Mouse (Mus musculus) midbrain, embryonic 11.5 days (tissue): ENCODE results near the gene Aimp1. TPM values are rescaled to one million over a fixed set of nuclear protein-coding genes. Genes with fewer than 3 reads are reported as not detected.
A peak's percentile ranks its signal among the peaks of the same experiment; 100 is the strongest.

ENCODE experiments used
- ATAC-seq: fragments of 200-750 bp; cut with Nextera tagmentation; 2 replicates; pipeline ENCODE4 v1.8.0; 2017; ENCODE audit warnings: moderate TSS enrichment, moderate library complexity; ENCODE audit not compliant: low FRiP score
- DNase-seq: peaks from one replicate; pipeline ENCODE4 v3.0.0; 2015; ENCODE audit warnings: low spot score; ENCODE audit errors: missing footprints
- H3K27ac ChIP-seq: fragments of 300-500 bp; sonication (generic); 2 replicates; pipeline ENCODE4 v1.5.1; 2014; ENCODE audit warnings: low read depth, low read length
- H3K27me3 ChIP-seq: fragments of 300-500 bp; sonication (generic); 2 replicates; pipeline ENCODE4 v1.6.1; 2014; ENCODE audit warnings: mild to moderate bottlenecking, low read length, moderate library complexity, mixed read lengths; ENCODE audit not compliant: control insufficient read depth, insufficient read depth
- H3K36me3 ChIP-seq: fragments of 300-500 bp; sonication (generic); 2 replicates; pipeline ENCODE4 v1.6.1; 2014; ENCODE audit warnings: mild to moderate bottlenecking, low read length, moderate library complexity, mixed read lengths; ENCODE audit not compliant: control insufficient read depth, insufficient read depth
- H3K4me1 ChIP-seq: fragments of 300-500 bp; sonication (generic); 2 replicates; pipeline ENCODE4 v1.6.1; 2014; ENCODE audit warnings: low read length; ENCODE audit not compliant: control insufficient read depth, insufficient read depth
- H3K4me2 ChIP-seq: fragments of 300-500 bp; sonication (generic); 2 replicates; pipeline ENCODE4 v1.6.1; 2014; ENCODE audit warnings: mild to moderate bottlenecking, moderate library complexity
- H3K4me3 ChIP-seq: fragments of 300-500 bp; sonication (generic); 2 replicates; pipeline ENCODE4 v1.5.1; 2014; ENCODE audit warnings: low read depth, low read length
- H3K9ac ChIP-seq: fragments of 300-500 bp; sonication (generic); 2 replicates; pipeline ENCODE4 v1.6.1; 2014; ENCODE audit warnings: low read length
- H3K9me3 ChIP-seq: fragments of 300-500 bp; sonication (generic); 2 replicates; pipeline ENCODE4 v1.6.1; 2016; ENCODE audit warnings: low read length; ENCODE audit not compliant: control insufficient read depth
- WGBS: fragments of 180-500 bp; shearing (Covaris S2); extraction: QIAGEN DNeasy Blood & Tissue Kit; methylation state at CpG from one replicate; pipeline ENCODE4 v1.1.7; 2014; 5-methylcytosine and 5-hydroxymethylcytosine counted together
- polyA plus RNA-seq: library from polyadenylated mRNA; unstranded; fragments of >200 nt; fragmentation: Nextera tagmentation; extraction: Ambion mirVana; gene quantifications from 2 replicates; pipeline ENCODE4 v1.2.1, GENCODE M21; 2014

The Aimp1 gene
- 87.0 and 94.1 TPM in 2 replicates for polyA plus RNA-seq

- DNase-seq: peak; percentile 84
- Histone ChIP-seq H3K9ac (peak within 1 kb of the TSS; percentile 83), H3K4me3 (peak within 1 kb of the TSS; percentile 83), H3K9me3 (no peaks in the 10 kb centered on the region), H3K27ac (peak within 1 kb of the TSS; percentile 76), H3K27me3 (no peaks in the 10 kb centered on the region), H3K36me3 (no peaks in the 10 kb centered on the region), H3K4me2 (peak within 1 kb of the TSS; percentile 71), H3K4me1 (peaks cover 8% of the 10 kb centered on the region)
- ATAC-seq: no peak
- 2% methylated on average over 27 of the region's 27 CpGs for WGBS
Measured at GRCm38 (mm10) chr3:132684231-132684928, at the start of gene Aimp1. Gene Aimp1, minus strand, starts transcription at chr3:132684370.

- ATAC-seq (no peak), DNase-seq (no peak)
- Histone ChIP-seq H3K4me2 (no peak overlapping the region), H3K4me1 (no peaks in the 10 kb centered on the region), H3K27me3 (no peaks in the 10 kb centered on the region), H3K36me3 (no peaks in the 10 kb centered on the region), H3K27ac (no peak overlapping the region), H3K9me3 (no peaks in the 10 kb centered on the region), H3K9ac (no peak overlapping the region), H3K4me3 (no peak overlapping the region)
- 95% methylated on average over 3 of the region's 3 CpGs for WGBS
Measured at GRCm38 (mm10) chr3:132724326-132724725, 40.2 kb upstream of the Aimp1 start.

- no peak for ATAC-seq
- no peaks in the 10 kb centered on the region for H3K4me1 ChIP-seq
- H3K27me3 ChIP-seq: no peaks in the 10 kb centered on the region
- H3K9me3 ChIP-seq: no peaks in the 10 kb centered on the region
- H3K4me2 ChIP-seq: no peak overlapping the region
- H3K4me3 ChIP-seq: no peak overlapping the region
- H3K9ac ChIP-seq: no peak overlapping the region
- H3K36me3 ChIP-seq: no peaks in the 10 kb centered on the region
- 94% methylated on average over 4 of the region's 4 CpGs for WGBS
- no peak for DNase-seq
- H3K27ac ChIP-seq: no peak overlapping the region
Measured at GRCm38 (mm10) chr3:132717316-132717715, 33.1 kb upstream of the Aimp1 start.

GRCm38 (mm10) chr3:132713913-132714312 lies 29.7 kb upstream of the Aimp1 start:
- Histone ChIP-seq H3K4me1 (no peaks in the 10 kb centered on the region), H3K9ac (no peak overlapping the region), H3K9me3 (no peaks in the 10 kb centered on the region), H3K4me2 (no peak overlapping the region), H3K4me3 (no peak overlapping the region), H3K27ac (no peak overlapping the region), H3K27me3 (no peaks in the 10 kb centered on the region), H3K36me3 (no peaks in the 10 kb centered on the region)
- no peak for ATAC-seq
- no peak for DNase-seq
- WGBS: 87% methylated on average over 5 of the region's 5 CpGs

- Histone ChIP-seq H3K4me2 (no peak overlapping the region), H3K9ac (no peak overlapping the region), H3K4me3 (no peak overlapping the region), H3K4me1 (no peaks in the 10 kb centered on the region), H3K27ac (no peak overlapping the region), H3K27me3 (no peaks in the 10 kb centered on the region), H3K9me3 (no peaks in the 10 kb centered on the region), H3K36me3 (no peaks in the 10 kb centered on the region)
- no peak for ATAC-seq
- no peak for DNase-seq
- WGBS: 76% methylated on average over 4 of the region's 4 CpGs
Measured at GRCm38 (mm10) chr3:132706977-132707376, 22.8 kb upstream of the Aimp1 start.

- 80% methylated on average over 3 of the region's 3 CpGs for WGBS
- no peak for ATAC-seq
- Histone ChIP-seq H3K27me3 (no peaks in the 10 kb centered on the region), H3K4me1 (no peaks in the 10 kb centered on the region; the same call in 1 of the 2 replicates), H3K4me3 (no peak overlapping the region), H3K4me2 (no peak overlapping the region), H3K9ac (no peak overlapping the region), H3K27ac (no peak overlapping the region), H3K9me3 (no peaks in the 10 kb centered on the region), H3K36me3 (no peaks in the 10 kb centered on the region)
- DNase-seq: no peak
Measured at GRCm38 (mm10) chr3:132704216-132704615, 20.0 kb upstream of the Aimp1 start.

- Histone ChIP-seq H3K4me2 (no peak overlapping the region), H3K36me3 (no peaks in the 10 kb centered on the region), H3K9ac (no peak overlapping the region), H3K9me3 (no peaks in the 10 kb centered on the region), H3K4me1 (no peaks in the 10 kb centered on the region; the same call in 1 of the 2 replicates), H3K27me3 (no peaks in the 10 kb centered on the region), H3K4me3 (no peak overlapping the region), H3K27ac (no peak overlapping the region)
- ATAC-seq: no peak; the same call in 1 of the 2 replicates
- WGBS: 72% methylated on average over 3 of the region's 3 CpGs
- no peak for DNase-seq
Measured at GRCm38 (mm10) chr3:132701368-132701767, 17.2 kb upstream of the Aimp1 start.

GRCm38 (mm10) chr3:132683447-132684230 lies 531 bp downstream of the Aimp1 start, which contains the start of gene Tbck:
Gene Tbck, plus strand, starts transcription at chr3:132684144.
- ATAC-seq (peak; percentile 99), DNase-seq (peak; percentile 98)
- H3K9me3 ChIP-seq: no peaks in the 10 kb centered on the region
- H3K27ac ChIP-seq: peak within 1 kb of the TSS; percentile 76
- H3K27me3 ChIP-seq: no peaks in the 10 kb centered on the region
- peaks cover 8% of the 10 kb centered on the region for H3K4me1 ChIP-seq
- H3K4me3 ChIP-seq: peak within 1 kb of the TSS; percentile 83
- peak within 1 kb of the TSS; percentile 71 for H3K4me2 ChIP-seq
- H3K36me3 ChIP-seq: no peaks in the 10 kb centered on the region
- under 1% methylated on average over 42 of the region's 42 CpGs for WGBS
- peak within 1 kb of the TSS; percentile 83 for H3K9ac ChIP-seq

GRCm38 (mm10) chr3:132677494-132677893 lies 6.7 kb downstream of the Aimp1 start:
- ATAC-seq (no peak), DNase-seq (no peak)
- H3K4me3 ChIP-seq: no peak overlapping the region
- no peak overlapping the region for H3K9ac ChIP-seq
- no peaks in the 10 kb centered on the region; the same call in 1 of the 2 replicates for H3K4me1 ChIP-seq
- 88% methylated on average over 2 of the region's 2 CpGs for WGBS
- H3K9me3 ChIP-seq: no peaks in the 10 kb centered on the region
- H3K36me3 ChIP-seq: peaks cover 4% of the 10 kb centered on the region; the same call in 1 of the 2 replicates
- no peak overlapping the region for H3K27ac ChIP-seq
- no peak overlapping the region for H3K4me2 ChIP-seq
- no peaks in the 10 kb centered on the region for H3K27me3 ChIP-seq
